Mouse (Mus musculus) cerebellum, postnatal 14 days (tissue): ENCODE measurements around the gene Gas2l3.

ENCODE experiments used
- DNase-seq, 2 experiments: peaks; one replicate each; pipeline ENCODE4 v3.0.0; 2021; ENCODE audit warnings: mixed read lengths in 2 of 2

Gas2l3 gene

GRCm38 (mm10) chr10:89443623-89444151 is at the start of gene Gas2l3:
Gene Gas2l3 (minus strand): TSS chr10:89443967.
- peak; percentile 87 to 88 for DNase-seq

GRCm38 (mm10) chr10:89491321-89491720 is 47.6 kb upstream of the Gas2l3 start:
- no peak for DNase-seq

GRCm38 (mm10) chr10:89490250-89490649 is 46.5 kb upstream of the Gas2l3 start:
- no peak for DNase-seq

GRCm38 (mm10) chr10:89489459-89489858 is 45.7 kb upstream of the Gas2l3 start:
- no peak for DNase-seq

GRCm38 (mm10) chr10:89486995-89487742 is 43.4 kb upstream of the Gas2l3 start:
- DNase-seq = no peak

GRCm38 (mm10) chr10:89484907-89485306 is 41.1 kb upstream of the Gas2l3 start:
- no peak for DNase-seq

- no peak for DNase-seq
Observed at GRCm38 (mm10) chr10:89483812-89484602, 40.2 kb upstream of the Gas2l3 start.

- no peak for DNase-seq
Observed at GRCm38 (mm10) chr10:89483113-89483512, 39.3 kb upstream of the Gas2l3 start.

GRCm38 (mm10) chr10:89482142-89482681 is 38.4 kb upstream of the Gas2l3 start:
- DNase-seq = no peak

GRCm38 (mm10) chr10:89481638-89482037 is 37.9 kb upstream of the Gas2l3 start:
- DNase-seq = no peak

GRCm38 (mm10) chr10:89478766-89479165 is 35.0 kb upstream of the Gas2l3 start:
- DNase-seq = no peak

- no peak for DNase-seq
Observed at GRCm38 (mm10) chr10:89470596-89471353, 27.0 kb upstream of the Gas2l3 start.

- DNase-seq = no peak
Observed at GRCm38 (mm10) chr10:89464760-89465405, 21.1 kb upstream of the Gas2l3 start.

- DNase-seq = no peak
Observed at GRCm38 (mm10) chr10:89462890-89463289, 19.1 kb upstream of the Gas2l3 start.

- peak; percentile 87 to 88 for DNase-seq
Observed at GRCm38 (mm10) chr10:89461856-89462507, 18.2 kb upstream of the Gas2l3 start.

GRCm38 (mm10) chr10:89460972-89461371 is 17.2 kb upstream of the Gas2l3 start:
- no peak for DNase-seq

GRCm38 (mm10) chr10:89458770-89459169 is 15.0 kb upstream of the Gas2l3 start:
- DNase-seq = no peak

- DNase-seq = no peak
Observed at GRCm38 (mm10) chr10:89453794-89454193, 10.0 kb upstream of the Gas2l3 start.

- no peak for DNase-seq
Observed at GRCm38 (mm10) chr10:89453068-89453641, 9.4 kb upstream of the Gas2l3 start.

- DNase-seq = peak; percentile 78 to 81
Observed at GRCm38 (mm10) chr10:89450411-89450810, 6.6 kb upstream of the Gas2l3 start.

- no peak for DNase-seq
Observed at GRCm38 (mm10) chr10:89444381-89444780, 614 bp upstream of the Gas2l3 start.
